Mouse (Mus musculus) MEL (cell line): Measurements from ENCODE around the gene Bclaf1. TPM values are rescaled to one million over a fixed set of nuclear protein-coding genes. Genes with fewer than 3 reads are reported as not detected.

Source experiments
- DNase-seq: peaks from one replicate; pipeline ENCODE4 v3.0.0; 2011; ENCODE audit warnings: low read depth, low spot score
- H3K27ac ChIP-seq: 2 replicates; pipeline ENCODE4 v1.5.1; 2012; ENCODE audit warnings: low read depth, mild to moderate bottlenecking, control low read depth, low read length, moderate library complexity; ENCODE audit not compliant: control insufficient read depth
- H3K27me3 ChIP-seq, 2 experiments: fragments of 150-350 bp in 1 of 2; sonication (generic) in 1 of 2; 2 replicates each; pipeline ENCODE4 v1.6.1; 2012; ENCODE audit warnings: low read length in 2 of 2, mild to moderate bottlenecking in 2 of 2, improper control_type of control experiment in 1 of 2, moderate library complexity in 1 of 2; ENCODE audit not compliant: insufficient read depth in 2 of 2, control insufficient read depth in 1 of 2
- H3K36me3 ChIP-seq, 2 experiments: 2 replicates each; pipeline ENCODE4 v1.6.1; 2012 to 2014; ENCODE audit warnings: low read length in 2 of 2, improper control_type of control experiment in 1 of 2, inconsistent platforms in 1 of 2, mild to moderate bottlenecking in 1 of 2; ENCODE audit not compliant: insufficient read depth in 2 of 2, control insufficient read depth in 1 of 2
- H3K4me1 ChIP-seq, 2 experiments: fragments of 150-350 bp in 1 of 2; sonication (generic) in 1 of 2; 2 replicates each; pipeline ENCODE4 v1.6.1; 2012; ENCODE audit warnings: low read length in 2 of 2, improper control_type of control experiment in 1 of 2, mild to moderate bottlenecking in 1 of 2; ENCODE audit not compliant: insufficient read depth in 2 of 2, control insufficient read depth in 1 of 2
- H3K4me3 ChIP-seq, 2 experiments: fragments of 150-350 bp in 1 of 2; sonication (generic) in 1 of 2; 2 replicates each; pipeline ENCODE4 v1.5.1; 2012; ENCODE audit warnings: low read depth in 2 of 2, low read length in 2 of 2, mild to moderate bottlenecking in 2 of 2, moderate library complexity in 2 of 2, control low read depth in 1 of 2, improper control_type of control experiment in 1 of 2; ENCODE audit not compliant: control insufficient read depth in 1 of 2, insufficient read depth in 1 of 2
- H3K79me2 ChIP-seq: 2 replicates; pipeline ENCODE4 v1.6.1; 2012; ENCODE audit warnings: mild to moderate bottlenecking, low read length, moderate library complexity; ENCODE audit not compliant: control insufficient read depth, poor library complexity, insufficient read depth
- H3K9ac ChIP-seq: 2 replicates; pipeline ENCODE4 v1.6.1; 2012; ENCODE audit warnings: low read depth, mild to moderate bottlenecking, control low read depth, low read length, moderate library complexity; ENCODE audit not compliant: control insufficient read depth, poor library complexity, severe bottlenecking
- H3K9me3 ChIP-seq: fragments of 150-350 bp; sonication (generic); replicated peaks from 2 replicates; pipeline ENCODE4 v1.6.1; 2012; ENCODE audit warnings: mild to moderate bottlenecking, low read length, improper control_type of control experiment, moderate library complexity; ENCODE audit not compliant: insufficient read depth
- CHD1 ChIP-seq: IDR thresholded peaks from 2 replicates; pipeline ENCODE4 v1.6.1; 2012; ENCODE audit warnings: low read depth, mild to moderate bottlenecking, inconsistent platforms, low read length, improper control_type of control experiment
- CHD2 ChIP-seq: IDR thresholded peaks from 2 replicates; pipeline ENCODE4 v1.6.1; 2011; ENCODE audit warnings: low read length, improper control_type of control experiment
- CTCF ChIP-seq, 3 experiments: IDR thresholded peaks in 2 of 3; conservative IDR thresholded peaks in 1 of 3; 2 replicates each; pipeline ENCODE4 v1.5.1; 2011 to 2012; ENCODE audit warnings: low read length in 3 of 3, low read depth in 2 of 3, mild to moderate bottlenecking in 2 of 3, improper control_type of control experiment in 1 of 3, inconsistent platforms in 1 of 3, mixed read lengths in 1 of 3, moderate library complexity in 1 of 3; ENCODE audit not compliant: control insufficient read depth in 1 of 3, insufficient read depth in 1 of 3, poor library complexity in 1 of 3, severe bottlenecking in 1 of 3
- EP300 ChIP-seq, 2 experiments: IDR thresholded peaks; 2 replicates each; pipeline ENCODE4 v1.6.1; 2011; ENCODE audit warnings: improper control_type of control experiment in 2 of 2, low read length in 2 of 2, low read depth in 1 of 2, mild to moderate bottlenecking in 1 of 2
- ETS1 ChIP-seq: IDR thresholded peaks from 2 replicates; pipeline ENCODE4 v1.6.1; 2012; ENCODE audit warnings: low read depth, mild to moderate bottlenecking, inconsistent platforms, low read length, improper control_type of control experiment, moderate library complexity
- GABPA ChIP-seq: IDR thresholded peaks from 2 replicates; pipeline ENCODE4 v1.6.1; 2012; ENCODE audit warnings: low read depth, mild to moderate bottlenecking, inconsistent platforms, low read length, improper control_type of control experiment, moderate library complexity
- GATA1 ChIP-seq: IDR thresholded peaks from 2 replicates; pipeline ENCODE4 v1.6.1; 2011; ENCODE audit warnings: low read depth, low read length, improper control_type of control experiment
- HCFC1 ChIP-seq: IDR thresholded peaks from 2 replicates; pipeline ENCODE4 v1.6.1; 2012; ENCODE audit warnings: low read depth, mild to moderate bottlenecking, inconsistent platforms, low read length, improper control_type of control experiment, moderate library complexity
- JUND ChIP-seq: IDR thresholded peaks from 2 replicates; pipeline ENCODE4 v1.6.1; 2011; ENCODE audit warnings: low read depth, mild to moderate bottlenecking, improper control_type of control experiment, low read length
- KAT2A ChIP-seq: conservative IDR thresholded peaks from 2 replicates; pipeline ENCODE4 v1.6.1; 2012; ENCODE audit warnings: low read depth, low read length, improper control_type of control experiment, inconsistent platforms
- MAFK ChIP-seq: IDR thresholded peaks from 2 replicates; pipeline ENCODE4 v1.6.1; 2011; ENCODE audit warnings: low read depth, mild to moderate bottlenecking, low read length, improper control_type of control experiment, borderline replicate concordance
- MAZ ChIP-seq: IDR thresholded peaks from 2 replicates; pipeline ENCODE4 v1.6.1; 2012; ENCODE audit warnings: low read depth, mild to moderate bottlenecking, inconsistent platforms, low read length, improper control_type of control experiment
- MEF2A ChIP-seq: IDR thresholded peaks from 2 replicates; pipeline ENCODE4 v1.6.1; 2014; ENCODE audit warnings: low read depth, mild to moderate bottlenecking, inconsistent platforms, low read length, improper control_type of control experiment; ENCODE audit not compliant: poor library complexity, insufficient replicate concordance, severe bottlenecking; ENCODE audit errors: extremely low read depth
- MXI1 ChIP-seq: IDR thresholded peaks from 2 replicates; pipeline ENCODE4 v1.6.1; 2011; ENCODE audit warnings: mild to moderate bottlenecking, low read depth, low read length, improper control_type of control experiment
- MYB ChIP-seq: IDR thresholded peaks from 2 replicates; pipeline ENCODE4 v1.6.1; 2011; ENCODE audit warnings: mild to moderate bottlenecking, low read depth, low read length, improper control_type of control experiment
- MYC ChIP-seq: IDR thresholded peaks from 2 replicates; pipeline ENCODE4 v1.6.1; 2011; ENCODE audit warnings: low read depth, mild to moderate bottlenecking, low read length, improper control_type of control experiment, moderate library complexity
- NELFE ChIP-seq: IDR thresholded peaks from 2 replicates; pipeline ENCODE4 v1.6.1; 2011; ENCODE audit warnings: low read depth, low read length, improper control_type of control experiment
- NRF1 ChIP-seq: IDR thresholded peaks from 2 replicates; pipeline ENCODE4 v1.6.1; 2014; ENCODE audit warnings: low read depth, mild to moderate bottlenecking, inconsistent platforms, low read length, improper control_type of control experiment, moderate library complexity; ENCODE audit not compliant: poor library complexity, insufficient read depth, severe bottlenecking
- POLR2A ChIP-seq, 2 experiments: IDR thresholded peaks; 2 replicates each; pipeline ENCODE4 v1.6.1; 2011 to 2012; ENCODE audit warnings: low read length in 2 of 2, mild to moderate bottlenecking in 2 of 2, control low read depth in 1 of 2, improper control_type of control experiment in 1 of 2, low read depth in 1 of 2, moderate library complexity in 1 of 2; ENCODE audit not compliant: control insufficient read depth in 1 of 2, insufficient read depth in 1 of 2, poor library complexity in 1 of 2
- POLR2AphosphoS2 ChIP-seq: IDR thresholded peaks from 2 replicates; pipeline ENCODE4 v1.6.1; 2011; ENCODE audit warnings: low read length, improper control_type of control experiment
- POLR2AphosphoS5 ChIP-seq: IDR thresholded peaks from 2 replicates; pipeline ENCODE4 v1.6.1; 2012; ENCODE audit warnings: low read depth, borderline replicate concordance, mild to moderate bottlenecking, inconsistent platforms, low read length, moderate library complexity, mixed read lengths
- RCOR1 ChIP-seq: IDR thresholded peaks from 2 replicates; pipeline ENCODE4 v1.6.1; 2012; ENCODE audit warnings: low read depth, mild to moderate bottlenecking, inconsistent platforms, low read length, improper control_type of control experiment
- SIN3A ChIP-seq: IDR thresholded peaks from 2 replicates; pipeline ENCODE4 v1.6.1; 2012; ENCODE audit warnings: low read length, improper control_type of control experiment, inconsistent platforms
- SMC3 ChIP-seq: IDR thresholded peaks from 2 replicates; pipeline ENCODE4 v1.6.1; 2011; ENCODE audit warnings: low read depth, low read length, improper control_type of control experiment
- TBP ChIP-seq: IDR thresholded peaks from 2 replicates; pipeline ENCODE4 v1.8.0; 2011; ENCODE audit warnings: low read depth, low read length, improper control_type of control experiment
- USF1 ChIP-seq: IDR thresholded peaks from 2 replicates; pipeline ENCODE4 v1.6.1; 2014; ENCODE audit warnings: low read depth, mild to moderate bottlenecking, inconsistent platforms, low read length, improper control_type of control experiment, moderate library complexity
- ZC3H11A ChIP-seq: IDR thresholded peaks from 2 replicates; pipeline ENCODE4 v1.6.1; 2012; ENCODE audit warnings: low read depth, mild to moderate bottlenecking, inconsistent platforms, low read length, improper control_type of control experiment
- ZKSCAN1 ChIP-seq: IDR thresholded peaks from 2 replicates; pipeline ENCODE4 v1.6.1; 2012; ENCODE audit warnings: low read depth, mild to moderate bottlenecking, inconsistent platforms, low read length, improper control_type of control experiment, moderate library complexity
- ZMIZ1 ChIP-seq: IDR thresholded peaks from 2 replicates; pipeline ENCODE4 v1.6.1; 2012; ENCODE audit warnings: low read depth, mild to moderate bottlenecking, inconsistent platforms, low read length, improper control_type of control experiment, moderate library complexity
- polyA plus RNA-seq, 2 experiments: library from polyadenylated mRNA; stranded (reverse) in 1 of 2; unstranded in 1 of 2; fragments of >175 nt in 1 of 2; fragments of >200 nt in 1 of 2; gene quantifications; 2 replicates each; pipeline versions ENCODE4 v1.2.1 to v1.2.4; 2012; ENCODE audit warnings: low replicate concordance in 2 of 2, low read depth in 1 of 2; ENCODE audit not compliant: insufficient read length in 2 of 2, insufficient read depth in 1 of 2, missing spikeins in 1 of 2
- total RNA-seq: library from RNA; depleted of rRNA; stranded (reverse); fragments of 300-350 nt; gene quantifications from 2 replicates; pipeline ENCODE4 v1.2.3, GENCODE M21; 2012

Bclaf1 gene
- total and polyA plus RNA-seq, 3 experiments = 94.0 to 412 (median 171) TPM

- H3K9ac ChIP-seq = peak overlapping the region; percentile 96
- no peaks in the 10 kb centered on the region; a peak in 2 of 4 replicates for H3K27me3 ChIP-seq
- peak overlapping the region; percentile 100 for H3K27ac ChIP-seq
- H3K4me3 ChIP-seq = peak overlapping the region; percentile 75 to 82
- peaks cover 2 to 6% of the 10 kb centered on the region in 2 experiments; a peak in 3 of 4 replicates for H3K4me1 ChIP-seq
- TF ChIP-seq CHD1 = peak; percentile 92
- TF ChIP-seq SIN3A = 0 out of 2 replicates have a peak, but pooled peaks have one; percentile 15
- TF ChIP-seq POLR2AphosphoS5 = no peak
- TF ChIP-seq, all 39 proteins: peak for 2
- no peak for DNase-seq
- peaks cover 12 to 19% of the 10 kb centered on the region in 2 experiments for H3K36me3 ChIP-seq
- peaks cover 33% of the 10 kb centered on the region for H3K79me2 ChIP-seq
- H3K9me3 ChIP-seq = no peaks in the 10 kb centered on the region
These were observed 1.1 kb upstream of the Bclaf1 start for GRCm38 (mm10) chr10:20310969-20311769.

GRCm38 (mm10) chr10:20312736-20313301 lies 550 bp downstream of the Bclaf1 start:
- Histone ChIP-seq H3K27me3 (no peaks in the 10 kb centered on the region), H3K4me1 (peaks cover 7 to 13% of the 10 kb centered on the region in 2 experiments; a peak in 3 of 4 replicates), H3K36me3 (peaks cover 18 to 34% of the 10 kb centered on the region in 2 experiments), H3K27ac (peak overlapping the region; percentile 94), H3K79me2 (peaks cover 47% of the 10 kb centered on the region), H3K9ac (peak overlapping the region; percentile 92), H3K9me3 (no peaks in the 10 kb centered on the region), H3K4me3 (peak overlapping the region; percentile 64 to 81)
- peak; percentile 94 for DNase-seq
- TF ChIP-seq CHD2 (peak; percentile 57), MXI1 (peak; percentile 94), EP300 (IDR thresholded peaks at IDR 0.05; ENCODE audit: low read depth in 1 of 2, low read length in 2 of 2) (peak; percentile 80 to 88), TBP (peak; percentile 77), POLR2A (IDR thresholded peaks at IDR 0.05; ENCODE audit: control insufficient read depth in 1 of 2, insufficient read depth in 1 of 2, low read depth in 1 of 2, low read length in 2 of 2, poor library complexity in 1 of 2) (peak; percentile 19 to 24; a peak in 2 of 4 replicates), ZMIZ1 (peak; percentile 91), MYB (peak; percentile 98), NELFE (no peak), JUND (no peak), KAT2A (peak; percentile 52), MYC (peak; percentile 86), NRF1 (peak; percentile 87), MAZ (peak; percentile 79; the same call in 1 of the 2 replicates), MAFK (peak; percentile 33; the same call in 1 of the 2 replicates), MEF2A (peak; percentile 18; the same call in 1 of the 2 replicates), GATA1 (peak; percentile 65), CTCF (IDR thresholded peaks at IDR 0.05 in 2 of 3, conservative IDR thresholded peaks at IDR 0.05 in 1 of 3; ENCODE audit: control insufficient read depth in 1 of 3, insufficient read depth in 1 of 3, low read depth in 2 of 3, low read length in 3 of 3, poor library complexity in 1 of 3, severe bottlenecking in 1 of 3) (0 out of 6 replicates have a peak, but pooled peaks of 1 of the 3 experiments have one; percentile 9), USF1 (peak; percentile 44), ZKSCAN1 (peak; percentile 41; the same call in 1 of the 2 replicates), ETS1 (peak; percentile 86), SMC3 (no peak), GABPA (no peak), POLR2AphosphoS2 (peak; percentile 83), RCOR1 (peak; percentile 62), HCFC1 (peak; percentile 72), ZC3H11A (peak; percentile 30)
